Mouse (Mus musculus): Measurements from ENCODE around the gene Adgrd1. TPM values are rescaled to one million over a fixed set of nuclear protein-coding genes. Genes with fewer than 3 reads are reported as not detected.
"Not testable (repeated sequence)": the region's sequence is repeated elsewhere in the genome, so short reads cannot be mapped to it uniquely, and the experiment has no call there.

Gene Adgrd1
- polyA plus RNA-seq, 1 experiment from 2014 or later, result not detected

GRCm38 (mm10) chr5:129128310-129128709, 31.8 kb downstream of the Adgrd1 start:
- DNase-seq (ENCODE audit: low spot score); H3K4me2 ChIP-seq (ENCODE audit: low read depth, low read length, severe bottlenecking); H3K27me3 ChIP-seq (ENCODE audit: control insufficient read depth, insufficient read depth, low read length); H3K4me1 ChIP-seq (replicated peaks; ENCODE audit: control insufficient read depth, insufficient read depth, low read length); H3K9me3 ChIP-seq (ENCODE audit: control insufficient read depth, low read length); ATAC-seq (replicated peaks; ENCODE audit: low FRiP score); H3K4me3 ChIP-seq (ENCODE audit: low read depth, low read length); H3K27ac ChIP-seq (ENCODE audit: low read depth, low read length); H3K9ac ChIP-seq (ENCODE audit: low read length); H3K36me3 ChIP-seq (ENCODE audit: control insufficient read depth, insufficient read depth, low read length): not testable (repeated sequence)
- WGBS, result 96% methylated on average over 21 of the region's 22 CpGs

DNA sequence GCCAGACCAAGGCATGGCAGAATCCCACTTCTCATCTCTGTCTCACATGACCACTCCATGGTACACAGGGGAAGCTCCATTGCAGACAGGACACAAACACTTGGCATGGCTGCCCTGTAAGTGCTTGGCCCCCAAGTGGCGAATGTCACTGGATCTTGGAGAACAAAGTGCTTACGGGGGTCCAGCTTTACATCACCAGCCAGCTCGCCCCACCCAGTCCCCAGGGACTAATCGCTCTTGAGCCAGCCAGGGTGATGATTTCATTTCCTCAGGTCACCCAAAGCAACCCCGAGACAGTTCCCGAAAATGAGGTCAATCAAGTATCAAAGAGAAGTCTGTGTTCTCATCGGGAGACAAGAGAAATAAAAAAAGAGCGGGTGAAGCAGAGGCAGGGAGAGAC, 33.8 kb downstream of the Adgrd1 start:
- no peak for ATAC-seq (replicated peaks; ENCODE audit: low FRiP score)
- H3K4me3 ChIP-seq (ENCODE audit: low read depth, low read length), result no peak overlapping the region

GRCm38 (mm10) chr5:129137405-129137804, 40.9 kb downstream of the Adgrd1 start:
- ATAC-seq (replicated peaks; ENCODE audit: low FRiP score), result no peak
- no peak overlapping the region for H3K4me2 ChIP-seq (ENCODE audit: low read depth, low read length, severe bottlenecking)
- H3K27ac ChIP-seq (ENCODE audit: low read depth, low read length), result no peak overlapping the region
- H3K9me3 ChIP-seq (ENCODE audit: control insufficient read depth, low read length), result no peaks in the 10 kb centered on the region
- no peak for DNase-seq (ENCODE audit: low spot score)
- H3K9ac ChIP-seq (ENCODE audit: low read length), result no peak overlapping the region
- H3K27me3 ChIP-seq (ENCODE audit: control insufficient read depth, insufficient read depth, low read length), result no peaks in the 10 kb centered on the region
- no peak overlapping the region for H3K4me3 ChIP-seq (ENCODE audit: low read depth, low read length)
- WGBS, result 90% methylated on average over 5 of the region's 5 CpGs
- H3K36me3 ChIP-seq (ENCODE audit: control insufficient read depth, insufficient read depth, low read length), result no peaks in the 10 kb centered on the region
- no peaks in the 10 kb centered on the region for H3K4me1 ChIP-seq (replicated peaks; ENCODE audit: control insufficient read depth, insufficient read depth, low read length)

More for the DNA sequence above, 33.8 kb downstream of the Adgrd1 start:
- Histone ChIP-seq H3K4me1 (replicated peaks; ENCODE audit: control insufficient read depth, insufficient read depth, low read length) (no peaks in the 10 kb centered on the region), H3K9ac (ENCODE audit: low read length) (no peak overlapping the region), H3K27me3 (ENCODE audit: control insufficient read depth, insufficient read depth, low read length) (no peaks in the 10 kb centered on the region), H3K36me3 (ENCODE audit: control insufficient read depth, insufficient read depth, low read length) (no peaks in the 10 kb centered on the region), H3K9me3 (ENCODE audit: control insufficient read depth, low read length) (no peaks in the 10 kb centered on the region), H3K4me2 (ENCODE audit: low read depth, low read length, severe bottlenecking) (no peak overlapping the region), H3K27ac (ENCODE audit: low read depth, low read length) (no peak overlapping the region)
- 82% methylated on average over 8 of the region's 8 CpGs for WGBS
- no peak for DNase-seq (ENCODE audit: low spot score)

DNA sequence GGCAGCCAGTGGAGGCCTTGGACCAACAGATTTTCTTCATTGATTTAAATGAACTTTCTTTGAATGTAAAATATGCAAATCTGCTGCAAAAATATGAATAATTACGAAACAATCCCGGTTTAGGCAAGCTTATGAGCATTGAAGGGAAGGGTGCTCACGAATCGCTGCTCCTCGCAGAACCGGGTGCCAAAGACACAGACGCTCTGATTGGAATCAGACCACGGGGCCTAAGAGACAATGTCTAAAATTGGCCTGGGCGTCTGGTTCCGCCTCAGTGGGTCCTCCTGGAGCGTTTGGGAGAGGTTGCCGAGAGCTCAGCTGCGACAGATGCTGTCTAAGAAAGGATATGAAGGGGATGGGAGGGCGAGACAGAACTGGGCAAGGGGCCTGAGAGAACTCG, 42.0 kb downstream of the Adgrd1 start:
- H3K9ac ChIP-seq (ENCODE audit: low read length), result no peak overlapping the region
- H3K27me3 ChIP-seq (ENCODE audit: control insufficient read depth, insufficient read depth, low read length), result no peaks in the 10 kb centered on the region
- ATAC-seq (replicated peaks; ENCODE audit: low FRiP score) (no peak), DNase-seq (ENCODE audit: low spot score) (no peak)
- H3K4me1 ChIP-seq (replicated peaks; ENCODE audit: control insufficient read depth, insufficient read depth, low read length), result no peaks in the 10 kb centered on the region
- WGBS, result 75% methylated on average over 15 of the region's 15 CpGs
- no peaks in the 10 kb centered on the region for H3K9me3 ChIP-seq (ENCODE audit: control insufficient read depth, low read length)
- no peak overlapping the region for H3K4me2 ChIP-seq (ENCODE audit: low read depth, low read length, severe bottlenecking)
- H3K4me3 ChIP-seq (ENCODE audit: low read depth, low read length), result no peak overlapping the region
- H3K27ac ChIP-seq (ENCODE audit: low read depth, low read length), result no peak overlapping the region
- H3K36me3 ChIP-seq (ENCODE audit: control insufficient read depth, insufficient read depth, low read length), result no peaks in the 10 kb centered on the region

DNA sequence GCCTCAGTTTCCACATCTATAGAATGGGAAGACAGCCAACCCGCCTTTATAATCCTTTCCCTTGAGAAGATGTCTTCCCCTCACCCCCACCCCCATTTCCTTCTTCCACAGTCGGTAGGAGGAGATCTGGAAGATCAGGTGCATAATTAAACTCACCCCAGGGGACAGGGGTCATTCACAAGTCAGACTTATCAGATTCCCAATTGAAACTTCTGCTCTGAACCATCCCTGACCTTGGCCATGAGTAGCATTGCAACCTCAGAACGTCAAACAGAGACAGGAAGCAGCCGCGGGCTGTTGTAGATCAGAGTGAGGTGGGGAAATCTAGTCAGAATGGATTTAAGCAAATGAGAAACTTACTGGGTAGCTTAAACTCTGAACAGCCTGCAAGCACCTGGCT, 46.3 kb downstream of the Adgrd1 start:
- no peaks in the 10 kb centered on the region for H3K4me1 ChIP-seq (replicated peaks; ENCODE audit: control insufficient read depth, insufficient read depth, low read length)
- no peaks in the 10 kb centered on the region for H3K36me3 ChIP-seq (ENCODE audit: control insufficient read depth, insufficient read depth, low read length)
- H3K9me3 ChIP-seq (ENCODE audit: control insufficient read depth, low read length), result no peaks in the 10 kb centered on the region
- 75% methylated on average over 5 of the region's 5 CpGs for WGBS
- H3K27ac ChIP-seq (ENCODE audit: low read depth, low read length), result no peak overlapping the region
- no peak overlapping the region for H3K4me3 ChIP-seq (ENCODE audit: low read depth, low read length)
- no peaks in the 10 kb centered on the region for H3K27me3 ChIP-seq (ENCODE audit: control insufficient read depth, insufficient read depth, low read length)
- ATAC-seq (replicated peaks; ENCODE audit: low FRiP score) (no peak), DNase-seq (ENCODE audit: low spot score) (no peak)
- no peak overlapping the region for H3K4me2 ChIP-seq (ENCODE audit: low read depth, low read length, severe bottlenecking)
- H3K9ac ChIP-seq (ENCODE audit: low read length), result no peak overlapping the region

- Histone ChIP-seq H3K4me2 (ENCODE audit: low read depth, low read length, severe bottlenecking) (no peak overlapping the region), H3K27me3 (ENCODE audit: control insufficient read depth, insufficient read depth, low read length) (no peaks in the 10 kb centered on the region), H3K4me3 (ENCODE audit: low read depth, low read length) (no peak overlapping the region), H3K27ac (ENCODE audit: low read depth, low read length) (no peak overlapping the region), H3K36me3 (ENCODE audit: control insufficient read depth, insufficient read depth, low read length) (no peaks in the 10 kb centered on the region), H3K9ac (ENCODE audit: low read length) (no peak overlapping the region), H3K9me3 (ENCODE audit: control insufficient read depth, low read length) (no peaks in the 10 kb centered on the region), H3K4me1 (replicated peaks; ENCODE audit: control insufficient read depth, insufficient read depth, low read length) (no peaks in the 10 kb centered on the region)
- DNase-seq (ENCODE audit: low spot score) (no peak), ATAC-seq (replicated peaks; ENCODE audit: low FRiP score) (no peak)
- WGBS, result 86% methylated on average over 8 of the region's 8 CpGs
These were observed 48.9 kb downstream of the Adgrd1 start for GRCm38 (mm10) chr5:129145307-129145935.

DNA sequence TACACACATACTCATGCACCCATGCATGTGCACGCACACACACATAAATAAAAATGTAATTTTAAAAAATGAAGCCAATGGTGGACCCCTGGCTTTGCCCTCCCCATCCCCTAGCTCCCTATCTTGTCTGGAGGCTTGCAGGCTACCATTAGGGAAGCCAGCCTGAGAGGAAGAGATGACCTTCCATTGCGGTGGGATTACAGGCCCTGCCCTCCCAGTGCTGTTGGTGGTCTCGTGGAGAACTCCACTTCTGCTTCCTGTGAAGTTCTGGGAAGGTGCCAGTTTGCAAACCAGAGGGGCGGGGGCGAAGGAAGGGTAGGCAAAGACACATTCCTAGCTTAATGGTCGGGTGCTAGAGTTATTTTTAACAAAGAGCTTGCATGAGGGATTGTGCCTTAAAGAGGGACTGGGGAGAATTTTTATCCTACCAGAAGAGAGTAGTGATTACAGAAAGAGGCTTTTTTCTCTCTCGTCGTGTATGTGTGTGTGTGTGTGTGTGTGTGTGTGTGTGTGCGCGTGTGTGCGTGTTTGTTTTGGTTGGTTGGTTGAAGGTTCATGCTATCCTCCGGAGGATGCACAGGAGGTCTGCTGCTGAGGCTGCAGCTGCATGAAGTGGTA, 50.5 kb downstream of the Adgrd1 start:
- no peaks in the 10 kb centered on the region for H3K4me1 ChIP-seq (replicated peaks; ENCODE audit: control insufficient read depth, insufficient read depth, low read length)
- no peak overlapping the region for H3K4me3 ChIP-seq (ENCODE audit: low read depth, low read length)
- WGBS, result 83% methylated on average over 12 of the region's 12 CpGs

DNA sequence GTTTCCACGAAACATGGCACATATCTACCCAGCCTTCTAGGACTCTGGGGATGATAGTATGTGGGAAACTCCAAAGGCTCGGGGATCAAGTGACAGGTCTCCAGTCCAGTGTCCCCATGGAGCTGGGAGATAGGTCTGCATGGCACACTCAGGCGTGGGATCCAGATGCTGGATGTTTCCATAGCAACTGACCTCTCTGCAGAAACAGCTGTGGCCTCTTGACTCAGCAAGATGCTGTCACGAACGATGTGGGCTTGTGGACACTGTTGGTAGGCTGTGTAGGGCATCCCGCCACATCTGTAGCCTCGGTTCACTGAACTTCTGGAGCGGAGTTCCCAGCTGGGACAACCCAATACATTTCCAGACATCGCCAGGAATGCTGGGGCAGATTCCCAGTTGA, 51.9 kb downstream of the Adgrd1 start:
- H3K27ac ChIP-seq (ENCODE audit: low read depth, low read length), result no peak overlapping the region
- WGBS, result 77% methylated on average over 9 of the region's 9 CpGs
- no peak overlapping the region for H3K4me2 ChIP-seq (ENCODE audit: low read depth, low read length, severe bottlenecking)
- H3K36me3 ChIP-seq (ENCODE audit: control insufficient read depth, insufficient read depth, low read length), result no peaks in the 10 kb centered on the region
- no peak overlapping the region for H3K4me3 ChIP-seq (ENCODE audit: low read depth, low read length)
- no peaks in the 10 kb centered on the region for H3K27me3 ChIP-seq (ENCODE audit: control insufficient read depth, insufficient read depth, low read length)
- no peaks in the 10 kb centered on the region for H3K4me1 ChIP-seq (replicated peaks; ENCODE audit: control insufficient read depth, insufficient read depth, low read length)
- DNase-seq (ENCODE audit: low spot score), result no peak
- no peaks in the 10 kb centered on the region for H3K9me3 ChIP-seq (ENCODE audit: control insufficient read depth, low read length)
- H3K9ac ChIP-seq (ENCODE audit: low read length), result no peak overlapping the region
- no peak for ATAC-seq (replicated peaks; ENCODE audit: low FRiP score)

More for the DNA sequence above, 50.5 kb downstream of the Adgrd1 start:
- Histone ChIP-seq H3K9ac (ENCODE audit: low read length) (no peak overlapping the region), H3K27ac (ENCODE audit: low read depth, low read length) (no peak overlapping the region), H3K4me2 (ENCODE audit: low read depth, low read length, severe bottlenecking) (no peak overlapping the region), H3K36me3 (ENCODE audit: control insufficient read depth, insufficient read depth, low read length) (no peaks in the 10 kb centered on the region), H3K9me3 (ENCODE audit: control insufficient read depth, low read length) (no peaks in the 10 kb centered on the region), H3K27me3 (ENCODE audit: control insufficient read depth, insufficient read depth, low read length) (no peaks in the 10 kb centered on the region)
- DNase-seq (ENCODE audit: low spot score), result no peak
- ATAC-seq (replicated peaks; ENCODE audit: low FRiP score), result no peak
